Mouse (Mus musculus): ENCODE data around the gene Cacna2d2.

DNA sequence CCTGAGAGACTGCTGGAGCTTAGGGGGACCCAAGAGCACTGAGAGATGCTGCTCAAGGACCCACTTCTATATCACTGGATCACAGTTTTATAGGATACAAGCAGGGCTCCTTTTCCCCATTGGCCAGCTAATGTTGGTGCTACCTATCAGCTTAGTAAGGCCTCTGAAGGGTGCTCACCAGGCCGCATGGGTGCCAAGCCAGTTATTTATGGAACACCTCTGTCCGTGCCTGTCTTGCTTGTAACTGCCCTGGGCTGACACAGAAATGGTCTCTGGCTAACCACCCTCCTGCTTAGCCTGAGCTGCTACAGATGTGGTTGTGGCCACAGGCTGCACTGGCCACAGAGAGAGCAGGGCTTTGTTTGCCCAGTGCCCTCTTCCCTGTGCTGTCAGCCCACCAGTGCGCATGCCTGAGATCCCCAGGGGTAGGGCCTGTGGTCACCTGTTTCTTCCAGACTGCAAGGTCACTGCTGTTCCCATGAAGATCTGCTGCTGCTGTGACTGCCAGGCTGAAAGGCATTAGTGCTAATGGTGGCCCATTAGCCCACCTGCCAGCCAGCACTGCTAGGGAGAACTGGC is 101.4 kb downstream of the Cacna2d2 start:
- TF ChIP-seq CTCF (IDR thresholded peaks at IDR 0.05; ENCODE audit: control insufficient read depth, insufficient read depth, insufficient read length) (no peak), CEBPB (IDR thresholded peaks at IDR 0.05; ENCODE audit: low read depth) (no peak), FOSL1 (IDR thresholded peaks at IDR 0.05; ENCODE audit: insufficient read depth, low read length, poor library complexity, severe bottlenecking) (no peak), MYOG (IDR thresholded peaks at IDR 0.05; ENCODE audit: control insufficient read depth, extremely low read depth, insufficient read length) (no peak), MYOD1 (IDR thresholded peaks at IDR 0.05; ENCODE audit: control insufficient read depth, insufficient read length, low read depth) (no peak)
